Mouse (Mus musculus) ovary, postnatal 10 days (tissue): ENCODE results near the gene Clpsl2.

Source experiments
- DNase-seq: peaks from one replicate; pipeline ENCODE4 v3.0.0; 2022; ENCODE audit warnings: low spot score

Clpsl2 gene

GRCm38 (mm10) chr17:28549111-28549510 is at the start of gene Clpsl2:
Clpsl2 (plus strand) TSS chr17:28549411.
- DNase-seq = no peak

DNA sequence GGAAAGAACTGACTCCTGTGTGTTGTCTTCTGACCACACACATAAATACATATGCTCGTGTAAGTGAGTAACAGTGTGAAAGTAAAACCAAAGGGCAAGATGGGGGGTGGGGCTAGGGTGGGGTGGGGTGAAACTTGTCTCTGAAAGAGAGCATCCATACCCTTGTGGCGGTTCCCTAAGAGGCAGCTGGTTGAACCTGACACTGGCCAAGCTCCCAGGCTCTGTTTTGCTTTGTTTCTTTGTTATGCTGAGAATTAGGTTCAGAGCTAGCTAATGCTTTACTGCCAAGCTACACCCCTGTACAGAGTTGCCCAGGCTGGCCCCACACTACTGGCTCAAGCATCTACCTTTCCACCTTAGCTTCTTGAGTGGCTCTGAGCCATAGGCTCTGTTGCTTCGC is 48.7 kb upstream of the Clpsl2 start:
- DNase-seq = no peak

DNA sequence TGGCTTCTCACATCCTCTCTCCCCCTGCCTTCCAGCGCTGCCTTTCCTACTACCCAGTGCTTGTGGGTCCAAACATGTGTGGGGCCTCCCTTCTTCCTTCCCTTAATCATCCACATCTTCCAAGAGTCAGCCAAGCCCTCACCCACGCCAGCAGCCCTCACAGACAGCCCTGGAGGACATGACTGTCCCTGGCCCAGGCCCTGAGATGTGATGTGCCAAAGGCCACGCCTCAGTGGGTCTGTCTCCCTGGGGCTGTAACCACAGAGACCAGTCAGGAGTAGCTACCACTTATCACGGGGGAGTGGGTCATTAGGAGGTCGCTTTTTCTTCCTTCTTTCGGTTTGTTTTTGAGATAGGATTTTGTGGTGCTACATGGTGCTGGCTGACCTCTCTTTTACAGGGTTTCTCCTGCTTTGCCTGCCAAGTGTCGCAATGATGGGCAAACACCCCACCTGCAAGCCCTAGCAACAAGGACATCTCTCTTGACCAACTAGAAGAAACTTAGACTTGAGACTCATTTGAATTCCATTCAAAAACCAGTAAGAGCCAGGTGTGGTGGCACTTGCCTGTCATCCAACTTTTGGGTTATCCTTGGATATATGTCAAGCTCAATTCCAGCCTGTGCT is 46.9 kb upstream of the Clpsl2 start:
- DNase-seq = no peak

DNA sequence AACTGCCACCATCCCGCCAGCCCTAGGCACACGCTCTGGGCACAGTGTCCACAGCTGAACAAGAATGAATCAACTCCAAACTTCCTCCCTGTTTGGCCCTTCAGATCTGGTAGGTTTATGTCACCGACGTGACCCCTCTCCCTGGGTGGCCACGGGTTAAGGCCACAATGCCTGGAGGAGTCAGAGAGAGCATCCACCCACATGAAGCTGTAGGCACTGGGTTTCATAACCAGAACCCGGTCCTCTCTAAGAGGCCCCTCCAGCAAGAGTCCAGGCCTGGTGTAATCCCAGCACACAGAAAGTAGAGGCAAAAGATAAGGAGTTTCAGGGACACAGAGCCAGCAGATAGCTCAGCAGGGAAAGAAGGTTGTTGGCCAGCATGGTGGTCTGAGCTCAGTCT is 45.0 kb upstream of the Clpsl2 start:
- DNase-seq = no peak

GRCm38 (mm10) chr17:28505591-28505990 is 43.6 kb upstream of the Clpsl2 start:
- DNase-seq = no peak

- DNase-seq = no peak
Measured at GRCm38 (mm10) chr17:28506895-28507294, 42.3 kb upstream of the Clpsl2 start.

DNA sequence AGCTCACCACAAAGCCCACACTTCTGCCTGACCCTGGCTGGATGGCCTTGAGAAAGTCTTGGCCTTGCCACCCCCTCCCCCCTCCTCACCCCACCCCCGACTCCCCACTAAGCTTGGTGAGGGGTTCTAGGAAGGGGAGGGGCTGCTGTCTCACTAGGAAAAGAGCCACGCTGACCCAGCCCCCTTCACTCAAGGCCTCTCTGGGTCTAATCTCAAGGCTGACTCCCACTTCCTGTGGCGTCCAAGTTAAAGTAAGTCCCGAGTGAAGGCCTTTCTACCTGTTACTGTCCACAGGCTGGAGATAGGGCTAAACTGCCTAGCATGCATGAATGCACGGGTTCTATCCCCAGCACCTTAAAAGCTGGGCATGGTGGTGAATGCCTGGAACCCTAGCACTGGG is 41.7 kb upstream of the Clpsl2 start:
- DNase-seq = no peak

- DNase-seq = no peak
Measured at GRCm38 (mm10) chr17:28510445-28511342, 38.5 kb upstream of the Clpsl2 start.

GRCm38 (mm10) chr17:28511616-28512541 is 37.3 kb upstream of the Clpsl2 start:
- DNase-seq = no peak

GRCm38 (mm10) chr17:28512696-28513095 is 36.5 kb upstream of the Clpsl2 start:
- no peak for DNase-seq

DNA sequence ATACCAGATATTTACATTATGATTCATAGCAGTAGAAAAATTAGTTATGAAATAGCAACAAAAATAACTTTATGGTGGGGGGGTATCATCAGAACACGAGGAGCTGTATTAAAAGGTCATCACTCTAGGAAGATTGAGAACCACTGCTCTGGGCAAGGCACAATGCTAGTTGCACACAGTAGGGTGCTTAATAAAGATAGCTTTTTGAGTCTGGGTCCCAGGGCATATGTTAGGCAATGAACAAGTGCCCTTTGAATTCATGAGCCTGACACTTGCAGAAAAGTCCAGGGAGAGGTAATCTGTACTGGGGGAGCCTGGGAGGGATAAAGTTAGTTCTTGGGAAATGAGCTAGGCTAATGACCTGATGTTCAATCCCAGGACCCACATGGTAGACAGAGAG is 35.9 kb upstream of the Clpsl2 start:
- no peak for DNase-seq

- no peak for DNase-seq
Measured at GRCm38 (mm10) chr17:28513844-28514243, 35.4 kb upstream of the Clpsl2 start.

- DNase-seq = no peak
Measured at GRCm38 (mm10) chr17:28514555-28514954, 34.7 kb upstream of the Clpsl2 start.

DNA sequence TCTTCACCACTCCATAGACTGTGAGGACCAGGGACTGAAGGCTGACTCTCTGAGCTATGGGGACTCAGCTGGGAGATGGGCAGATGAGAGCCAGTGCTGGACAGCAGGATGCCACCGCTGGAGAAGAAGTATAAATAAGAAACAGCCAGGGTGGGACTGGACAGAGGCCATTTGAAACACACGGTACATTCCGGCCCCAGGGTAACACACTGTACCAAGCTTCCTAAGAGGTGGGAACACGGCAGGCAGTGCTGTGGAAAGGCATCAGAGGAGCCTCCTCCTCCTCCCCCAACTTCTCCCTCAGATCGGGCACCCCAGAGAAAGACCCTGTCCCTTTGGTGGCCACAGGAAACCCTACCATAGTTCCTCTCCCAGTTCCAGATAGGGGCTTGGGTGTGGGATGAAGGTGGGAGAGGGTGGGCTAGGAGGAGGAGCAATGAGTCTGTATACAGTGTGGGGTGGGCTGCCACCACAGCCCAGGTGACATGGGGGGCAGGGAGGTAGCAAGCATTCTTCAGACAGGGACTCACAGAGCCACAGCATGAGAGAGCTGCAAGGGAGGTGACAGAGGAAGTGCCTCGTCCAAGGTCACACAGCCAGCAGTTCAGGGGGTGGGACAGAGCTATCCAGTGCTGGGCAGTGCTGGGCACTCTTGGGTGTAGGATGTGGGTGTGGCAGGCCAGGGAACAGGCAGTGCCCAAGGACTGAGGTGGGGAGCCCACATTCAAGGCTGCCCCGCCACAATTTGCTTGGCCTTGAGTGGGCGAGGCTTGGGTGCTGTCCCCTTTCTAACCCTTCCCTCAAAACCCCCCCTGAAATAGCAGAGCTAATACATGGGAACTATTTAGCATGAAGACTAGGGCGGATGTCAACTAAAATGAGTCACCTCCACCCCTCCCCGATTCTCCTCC is 33.5 kb upstream of the Clpsl2 start:
- no peak for DNase-seq

- DNase-seq = no peak
Measured at GRCm38 (mm10) chr17:28516881-28517280, 32.3 kb upstream of the Clpsl2 start.

DNA sequence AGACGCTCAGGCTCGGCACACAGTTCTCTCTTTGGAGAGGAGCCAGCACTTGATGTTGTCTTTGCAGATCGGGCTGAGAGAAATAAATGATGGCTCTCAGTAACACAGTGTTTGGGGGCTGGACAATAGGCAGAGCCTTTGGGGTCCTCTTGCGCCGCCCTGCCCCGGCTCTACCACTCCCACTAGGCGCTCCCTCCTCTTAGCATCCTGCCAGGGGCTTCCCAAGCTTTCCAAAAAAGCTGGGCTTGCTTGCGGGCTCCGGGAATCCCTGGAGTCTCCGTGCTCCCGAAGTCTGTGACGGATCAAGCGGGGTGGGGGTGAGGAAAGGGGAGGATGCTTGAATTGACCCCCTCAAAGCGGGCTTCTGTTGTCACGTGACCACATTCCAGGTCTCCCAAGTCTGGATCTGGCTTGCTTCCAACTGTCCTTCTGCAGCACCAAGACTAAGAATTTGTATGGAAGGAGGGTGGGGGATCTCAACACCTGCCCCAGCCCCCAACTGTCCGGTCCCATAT is 31.7 kb upstream of the Clpsl2 start, which contains the start of gene Fkbp5:
Gene Fkbp5, minus strand, starts transcription at position 87 of the 515 bp plus-strand sequence.
- DNase-seq = peak; percentile 49

DNA sequence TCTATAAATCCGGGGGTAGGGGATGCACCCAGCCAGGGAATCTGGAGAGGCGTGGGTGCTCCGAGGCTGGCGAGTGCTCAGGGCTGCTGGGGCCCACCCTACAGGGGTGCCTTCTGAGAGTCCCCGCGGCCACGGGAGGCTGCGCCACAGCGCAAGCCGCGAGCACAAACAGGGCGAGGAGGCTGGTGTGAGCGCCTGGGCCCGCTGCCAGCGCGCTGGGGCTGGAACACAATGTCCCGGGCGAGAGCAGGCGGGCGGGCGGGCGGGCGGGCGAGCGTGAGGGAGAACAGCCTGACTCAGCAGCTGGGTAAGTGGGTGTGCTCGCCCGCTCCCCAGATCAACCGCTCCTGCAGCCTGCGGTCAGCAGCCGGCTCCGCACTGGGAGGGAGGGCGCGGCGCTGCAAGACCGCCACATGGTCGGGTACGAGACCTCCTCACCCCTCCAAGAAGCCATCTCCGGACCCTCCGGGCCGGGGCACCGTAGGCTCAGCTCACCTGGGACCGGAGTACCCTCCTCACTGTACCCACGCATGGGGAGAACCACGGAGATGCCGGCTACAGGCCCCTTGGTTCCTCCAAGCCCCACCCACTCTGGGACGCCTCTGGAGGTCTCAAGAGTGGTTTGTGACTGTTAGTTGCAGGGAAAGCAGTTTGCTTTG is 31.1 kb upstream of the Clpsl2 start:
- no peak for DNase-seq

- DNase-seq = no peak
Measured at GRCm38 (mm10) chr17:28518615-28519071, 30.6 kb upstream of the Clpsl2 start.

DNA sequence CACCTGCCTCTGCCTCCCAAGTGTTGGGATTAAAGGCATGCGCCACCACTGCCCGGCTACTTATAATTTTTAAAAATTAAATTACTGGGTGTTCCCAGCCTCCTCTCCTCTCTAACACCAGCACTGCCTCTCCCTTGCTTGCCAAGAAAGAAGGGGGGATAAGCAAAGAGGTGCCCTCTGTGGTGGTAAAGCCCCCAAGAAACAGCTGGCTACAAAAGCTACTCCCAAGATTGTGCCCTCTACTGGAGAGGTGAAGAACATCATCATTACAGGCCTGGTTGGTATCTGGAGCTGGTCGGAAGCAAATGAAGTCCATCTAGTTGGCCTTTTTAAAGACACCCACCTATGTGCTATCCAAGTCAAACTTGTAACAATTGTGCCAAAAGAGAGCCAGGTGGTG is 29.4 kb upstream of the Clpsl2 start:
- DNase-seq = no peak

DNA sequence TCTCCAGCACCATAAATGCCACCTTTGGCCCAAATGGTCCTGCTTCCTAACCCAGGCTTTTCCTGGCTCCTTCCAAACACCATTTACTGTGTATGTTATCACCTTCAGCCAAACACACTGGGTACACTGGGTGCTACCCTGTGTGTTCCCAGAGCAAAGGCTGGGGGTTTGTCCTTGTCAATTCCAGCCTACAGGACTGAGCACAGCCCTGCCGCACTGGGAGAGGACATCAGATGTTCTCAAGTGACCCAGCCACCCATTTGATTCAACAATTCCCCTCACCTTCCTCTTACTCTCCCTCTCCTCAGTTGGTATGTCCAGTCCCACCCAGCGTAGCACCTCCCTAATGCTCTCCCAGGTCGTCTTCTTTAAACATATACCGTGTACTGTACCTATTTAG is 28.6 kb upstream of the Clpsl2 start:
- DNase-seq = no peak
